Mouse (Mus musculus): ENCODE data around the gene Ccdc171.
A peak's percentile ranks its signal among the peaks of the same experiment; 100 is the strongest.
"Not testable (repeated sequence)": the region's sequence is repeated elsewhere in the genome, so short reads cannot be mapped to it uniquely, and the experiment has no call there.

Ccdc171 gene

DNA sequence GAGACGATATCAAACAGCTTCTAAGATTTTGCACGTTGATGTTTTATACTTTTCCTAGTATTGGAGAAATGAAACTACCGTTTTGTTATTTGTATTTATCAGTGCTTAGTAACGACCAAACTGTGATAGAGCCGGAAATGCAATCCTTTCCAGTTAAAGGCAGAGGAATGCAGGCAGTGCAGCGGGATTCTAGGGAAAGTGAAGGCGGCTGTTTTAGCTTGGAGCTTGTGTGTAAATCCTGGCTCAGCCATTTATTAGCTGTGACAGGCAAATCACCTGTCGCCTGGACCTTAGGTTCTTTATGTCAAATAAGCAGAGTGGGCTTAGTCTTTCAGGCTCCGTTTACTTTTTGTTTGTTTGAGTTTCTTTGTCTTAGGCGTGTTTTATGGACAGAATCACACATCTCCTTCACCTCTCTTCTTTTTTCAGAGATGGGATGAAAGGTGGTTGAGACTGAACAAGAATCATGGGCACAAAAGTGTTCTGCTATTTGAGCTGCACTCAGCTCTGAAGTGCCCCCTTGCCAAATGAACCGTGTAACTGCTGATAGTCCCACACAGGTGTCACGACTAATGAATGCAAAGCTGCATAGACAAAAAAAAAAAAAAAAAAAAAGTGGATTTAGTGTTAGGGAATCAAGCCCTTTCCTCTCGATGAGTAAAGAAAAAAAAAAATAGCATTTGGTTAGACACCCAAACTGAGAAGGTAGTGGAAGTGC, 1.1 kb downstream of the Ccdc171 start:
- peak; percentile 17 for DNase-seq

GRCm38 (mm10) chr4:83526988-83527334, 1.6 kb downstream of the Ccdc171 start:
- DNase-seq = no peak

DNA sequence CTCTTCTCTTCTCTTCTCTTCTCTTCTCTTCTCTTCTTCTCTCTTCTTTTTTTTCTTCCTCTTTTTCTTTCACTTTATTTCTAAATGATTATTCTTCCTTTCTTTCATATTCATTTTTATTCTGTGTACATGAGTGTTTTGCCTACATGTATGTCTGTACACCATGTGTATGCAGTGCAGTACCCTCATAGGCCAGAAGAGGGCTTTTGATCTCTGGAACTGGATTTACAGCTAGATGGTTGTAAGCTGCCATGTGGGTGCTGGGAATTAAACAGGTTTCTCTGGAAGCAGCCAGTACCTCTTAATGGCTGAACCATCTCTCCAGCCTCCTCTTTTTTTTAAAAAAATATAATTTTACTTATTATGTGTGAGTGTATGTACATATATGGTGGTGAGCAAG, 2.6 kb downstream of the Ccdc171 start:
- peak; percentile 49 for DNase-seq

GRCm38 (mm10) chr4:83530060-83530459, 4.7 kb downstream of the Ccdc171 start:
- not testable (repeated sequence) for DNase-seq

- DNase-seq = no peak
Measured at GRCm38 (mm10) chr4:83533168-83533911, 8.0 kb downstream of the Ccdc171 start.

DNA sequence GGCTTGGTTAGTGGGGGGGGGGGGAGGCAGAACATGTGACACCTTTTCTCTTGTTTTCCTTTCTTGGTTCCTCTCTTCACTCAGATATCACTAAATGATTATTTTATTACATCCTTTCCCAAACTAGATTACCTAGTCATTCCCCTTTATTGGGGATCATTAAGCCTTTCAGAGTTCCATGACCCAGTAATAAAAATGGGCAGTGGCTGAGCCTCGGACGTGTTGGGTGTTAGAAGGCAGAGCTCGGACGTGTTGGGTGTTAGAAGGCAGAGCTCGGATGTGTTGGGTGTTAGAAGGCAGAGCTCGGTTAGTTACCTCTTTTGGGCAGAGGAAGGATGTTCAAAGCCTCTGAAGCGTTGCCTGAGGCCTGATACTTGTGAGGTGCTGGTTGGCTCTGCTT, 8.7 kb downstream of the Ccdc171 start:
- DNase-seq = no peak

GRCm38 (mm10) chr4:83549501-83549900, 24.2 kb downstream of the Ccdc171 start:
- no peak for DNase-seq

GRCm38 (mm10) chr4:83567190-83568113, 42.1 kb downstream of the Ccdc171 start:
- DNase-seq = no peak

DNA sequence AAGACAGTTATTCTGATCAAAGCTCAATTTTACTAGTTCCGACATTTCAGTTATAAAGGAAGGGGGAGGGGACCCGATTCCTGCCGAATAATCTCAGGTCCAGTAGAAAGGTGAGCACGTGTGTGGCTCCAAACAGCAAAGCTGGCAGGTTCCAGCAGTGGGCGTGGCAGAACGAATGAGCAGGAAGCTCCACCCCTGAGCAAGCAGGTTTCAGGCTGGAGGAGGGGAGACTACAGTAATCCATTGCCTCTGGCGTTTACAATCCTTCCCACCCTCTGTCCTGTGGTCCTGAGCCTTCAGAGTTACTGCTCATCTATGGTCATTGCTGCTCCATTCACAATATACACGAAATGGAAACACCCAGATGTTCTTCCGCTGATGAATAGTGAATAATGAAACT, 42.8 kb downstream of the Ccdc171 start:
- DNase-seq = peak; percentile 75

DNA sequence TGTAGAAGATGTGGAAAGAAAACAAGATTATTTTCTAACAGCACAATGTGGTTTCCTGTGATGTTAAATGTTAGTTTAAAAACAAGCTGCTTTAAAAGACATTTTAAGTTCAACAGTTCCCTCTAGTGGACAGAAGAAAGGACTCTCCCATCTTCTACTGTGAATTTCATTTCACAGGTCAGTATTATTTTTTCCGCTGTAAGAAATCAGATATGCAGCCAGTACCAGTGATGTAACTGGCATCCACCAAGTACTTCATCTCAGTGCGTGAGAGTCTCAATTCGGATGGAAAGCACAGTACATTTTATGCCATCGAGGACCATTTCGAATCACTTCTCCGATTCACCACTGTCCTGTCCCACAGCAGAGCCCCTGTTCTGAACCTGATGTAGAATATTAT, 45.2 kb downstream of the Ccdc171 start:
- DNase-seq = peak; percentile 40

DNA sequence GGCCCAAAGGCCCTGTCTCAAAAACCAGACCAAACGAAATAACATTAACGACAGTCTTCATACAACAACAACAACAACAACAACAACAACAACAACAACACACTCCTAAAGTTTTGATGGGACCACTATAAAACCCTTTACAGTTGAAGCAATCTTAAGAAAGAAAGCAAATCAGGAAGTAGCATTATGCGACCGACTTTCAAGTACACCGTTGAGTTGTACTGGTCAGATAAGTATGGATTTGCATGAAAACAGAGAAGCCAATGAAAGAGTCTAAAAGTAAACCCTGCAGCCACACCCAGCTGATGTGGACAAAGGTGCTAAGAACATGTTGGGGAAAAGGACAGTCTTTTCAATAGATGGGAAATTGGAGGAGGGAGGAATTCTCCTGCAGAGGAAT, 45.7 kb downstream of the Ccdc171 start:
- DNase-seq = no peak

GRCm38 (mm10) chr4:83572521-83572920, 47.2 kb downstream of the Ccdc171 start:
- DNase-seq = no peak

GRCm38 (mm10) chr4:83576315-83576714, 51.0 kb downstream of the Ccdc171 start:
- no peak for DNase-seq

DNA sequence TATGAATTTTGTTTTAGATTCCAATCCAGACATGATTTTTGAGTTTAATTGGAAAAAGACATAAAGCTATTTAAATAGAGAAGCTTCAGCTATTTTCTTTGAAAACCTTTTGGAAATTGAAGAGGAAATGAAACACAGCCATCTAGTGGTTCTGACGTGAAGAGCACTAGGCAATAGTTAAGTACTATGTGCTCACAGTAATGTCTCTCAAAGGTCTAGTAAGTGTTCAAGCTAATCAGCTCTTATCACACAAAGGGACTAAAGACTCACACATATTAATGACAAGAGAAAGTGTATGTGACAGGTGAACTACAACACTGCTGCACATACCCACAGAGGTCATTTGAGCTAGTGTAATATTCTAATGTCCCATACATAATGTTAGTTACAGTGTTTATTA, 54.8 kb downstream of the Ccdc171 start:
- DNase-seq = no peak

DNA sequence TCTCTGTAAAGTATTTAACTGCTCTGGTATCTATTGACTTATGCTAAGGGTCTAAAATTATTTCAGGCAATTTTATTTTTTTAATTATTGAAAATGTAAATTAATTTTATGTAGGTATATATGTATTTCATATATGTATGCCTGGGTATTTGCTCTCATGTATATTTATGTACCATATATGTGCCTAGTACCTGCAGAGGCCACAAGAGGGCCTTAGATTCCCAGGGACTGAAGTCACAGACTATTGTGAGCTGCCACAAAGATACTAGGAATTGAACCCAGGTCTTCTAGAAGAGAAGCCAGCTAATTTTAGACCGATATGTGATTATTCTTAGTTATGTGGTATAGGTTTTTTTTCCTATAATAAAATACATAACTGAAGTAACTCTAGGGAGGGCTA, 62.2 kb downstream of the Ccdc171 start:
- DNase-seq = no peak

DNA sequence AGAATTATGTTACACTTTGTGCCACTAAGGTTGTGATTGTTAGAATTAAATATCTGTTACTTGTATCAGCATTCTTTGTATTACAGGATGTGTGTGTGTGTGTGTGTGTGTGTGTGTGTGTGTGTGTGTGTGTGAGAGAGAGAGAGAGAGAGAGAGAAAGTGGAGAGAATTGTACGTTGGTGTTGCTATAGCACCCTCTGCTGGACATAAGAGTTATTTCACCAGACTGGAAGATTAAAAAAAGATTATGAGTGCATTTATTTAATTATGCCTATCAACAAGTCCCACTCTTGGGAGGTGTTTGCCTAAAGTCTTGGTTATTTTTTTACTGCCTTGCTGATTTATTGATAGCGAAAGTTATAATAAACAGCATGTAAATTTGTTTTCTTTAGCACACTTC, 71.1 kb downstream of the Ccdc171 start:
- peak; percentile 6 for DNase-seq

DNA sequence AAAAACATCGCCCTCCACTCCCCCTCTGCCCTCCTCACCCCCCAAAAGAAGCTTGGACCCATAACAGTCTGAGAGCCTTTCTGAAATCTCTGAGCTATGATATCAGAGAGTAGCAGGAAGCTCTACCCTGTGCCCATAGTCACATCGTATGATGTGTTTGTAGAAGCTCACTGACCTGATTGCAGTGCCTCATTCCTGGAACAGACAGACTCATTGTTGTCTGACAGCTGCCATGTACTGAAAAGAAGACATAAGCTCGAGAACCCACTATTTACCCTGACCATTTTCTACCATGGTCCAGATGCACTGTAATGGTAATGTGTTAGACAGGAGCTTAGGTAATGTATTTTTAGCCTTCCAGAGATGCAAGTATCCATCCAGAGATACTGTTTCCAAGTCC, 85.8 kb downstream of the Ccdc171 start:
- DNase-seq = no peak

DNA sequence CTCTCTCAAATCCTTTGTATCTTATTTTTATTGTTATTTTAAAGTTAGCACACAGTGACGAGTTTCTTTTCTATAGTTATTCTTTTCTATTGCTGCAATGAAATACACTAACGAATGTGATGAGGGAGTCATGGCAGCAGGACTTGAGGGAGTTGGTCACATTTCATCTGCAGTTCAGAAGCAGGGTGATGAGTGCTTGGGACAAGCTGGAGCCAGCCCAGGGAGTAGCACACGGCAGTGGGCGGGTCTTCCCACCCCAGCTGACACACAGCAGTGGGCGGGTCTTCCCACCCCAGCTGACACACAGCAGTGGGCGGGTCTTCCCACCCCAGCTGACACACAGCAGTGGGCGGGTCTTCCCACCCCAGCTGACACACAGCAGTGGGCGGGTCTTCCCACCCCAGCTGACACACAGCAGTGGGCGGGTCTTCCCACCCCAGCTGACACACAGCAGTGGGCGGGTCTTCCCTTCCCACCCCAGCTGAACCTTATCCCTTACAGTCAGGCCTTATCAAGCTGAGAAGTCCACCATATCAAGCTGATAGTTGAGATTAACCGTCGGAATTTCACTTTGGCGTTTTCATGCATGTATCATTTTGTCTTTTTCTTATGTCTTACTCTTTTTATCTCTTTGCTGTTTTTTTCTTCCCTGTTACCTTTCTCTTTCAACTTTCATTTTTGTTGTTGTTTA, 97.8 kb downstream of the Ccdc171 start:
- DNase-seq = not testable (repeated sequence)

DNA sequence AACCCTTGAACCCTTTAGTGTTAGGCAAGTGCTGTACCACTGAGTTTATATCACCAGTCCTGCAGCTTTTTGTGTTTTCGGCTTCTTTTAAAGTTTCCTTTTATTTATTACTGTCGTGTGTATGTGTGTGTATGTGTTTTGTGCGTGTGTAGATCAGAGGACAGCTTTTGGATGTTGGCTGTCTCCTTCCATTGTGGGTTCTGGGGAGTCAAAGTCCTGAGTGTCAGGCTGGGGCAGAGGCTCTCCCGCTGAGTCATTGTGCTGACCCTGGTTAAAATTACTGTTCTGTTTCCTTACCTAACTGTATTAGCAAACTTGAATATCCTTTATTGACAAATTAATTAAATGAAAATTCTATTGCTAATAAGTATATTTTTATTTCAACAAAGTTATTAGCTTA, 98.4 kb downstream of the Ccdc171 start:
- DNase-seq = no peak

DNA sequence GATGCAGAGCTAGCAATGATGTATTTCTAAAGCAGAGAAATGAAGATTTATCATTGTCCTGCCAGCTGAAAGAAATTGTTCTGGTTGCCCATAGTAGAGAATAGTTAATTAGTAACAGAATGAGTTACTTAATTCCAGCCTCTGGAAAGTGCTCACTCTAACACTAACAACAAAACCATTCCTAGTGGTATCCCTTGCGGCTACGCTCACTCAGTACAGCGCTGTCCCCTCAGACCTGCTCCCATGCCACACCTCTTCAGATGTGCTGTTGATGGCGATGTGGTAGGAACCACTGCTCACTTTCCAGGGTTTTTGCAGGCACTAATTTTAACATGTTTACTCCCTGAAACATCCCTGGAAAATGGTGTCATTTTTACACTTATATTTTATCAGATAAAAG, 126.1 kb downstream of the Ccdc171 start:
- DNase-seq = peak; percentile 38

DNA sequence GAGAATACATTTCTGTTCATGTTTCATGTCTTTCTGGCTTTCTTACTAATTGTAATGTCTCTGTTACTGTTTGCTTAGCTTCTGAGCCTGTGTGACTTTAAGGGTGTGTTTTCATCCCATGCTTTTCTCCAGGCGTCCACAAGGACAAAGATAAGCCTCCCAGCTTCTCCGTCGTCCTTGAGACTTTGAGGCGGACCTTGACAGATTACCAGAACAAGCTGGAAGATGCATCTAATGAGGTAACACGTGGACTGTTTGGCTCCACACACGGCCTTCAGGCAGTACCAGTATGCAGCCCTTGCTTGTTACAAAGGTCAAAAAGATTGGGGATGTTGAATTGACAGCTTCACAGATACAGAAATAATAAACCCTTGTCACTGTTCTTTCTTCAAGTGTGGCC, 130.1 kb downstream of the Ccdc171 start:
- peak; percentile 18 for DNase-seq

DNA sequence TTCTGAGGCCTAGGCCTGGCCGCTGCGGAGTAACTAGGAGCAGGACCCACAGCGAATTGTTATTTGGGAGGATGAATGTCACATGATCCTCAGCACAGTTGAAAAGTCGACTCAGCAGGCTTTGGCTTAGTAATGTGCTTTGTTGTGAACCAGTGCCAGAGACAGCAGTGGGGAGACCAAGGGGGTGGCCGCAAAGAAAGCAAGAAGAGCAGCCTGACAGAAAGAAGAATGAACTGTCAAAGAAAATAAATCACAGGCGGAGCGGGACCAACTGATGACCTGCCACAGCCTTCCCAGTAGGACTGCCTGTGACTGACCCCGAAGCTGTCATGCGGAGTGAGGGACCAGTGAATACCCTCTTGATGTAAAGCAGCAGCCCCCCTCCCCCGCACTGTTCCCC, 131.2 kb downstream of the Ccdc171 start:
- peak; percentile 32 for DNase-seq

GRCm38 (mm10) chr4:83657021-83657420, 131.7 kb downstream of the Ccdc171 start:
- DNase-seq = no peak

Data from kidney, adult 9 months (tissue).